Mouse (Mus musculus) ES-Bruce4 (cell line): Measurements from ENCODE around the gene Aak1.

Experiments used
- CTCF ChIP-seq: IDR thresholded peaks from one replicate; pipeline ENCODE4 v1.8.1; 2011; ENCODE audit warnings: low read depth, low read length
- POLR2A ChIP-seq: IDR thresholded peaks from one replicate; pipeline ENCODE4 v1.8.1; 2011; ENCODE audit warnings: low read length; ENCODE audit not compliant: insufficient read depth

- TF ChIP-seq CTCF: no peak
- no peak for TF ChIP-seq POLR2A
Observed at GRCm38 (mm10) chr6:87037826-87038620, 188.7 kb downstream of the Aak1 start.
